Mouse (Mus musculus): ENCODE measurements around the gene Grap2.

GRCm38 (mm10) chr15:80567731-80568130 lies 4.7 kb upstream of the Grap2 start:
- TF ChIP-seq CTCF (IDR thresholded peaks at IDR 0.05; ENCODE audit: control insufficient read depth, insufficient read depth, insufficient read length) (no peak), MYOG (IDR thresholded peaks at IDR 0.05; ENCODE audit: control insufficient read depth, extremely low read depth, insufficient read length) (no peak), CEBPB (IDR thresholded peaks at IDR 0.05; ENCODE audit: low read depth) (no peak), MAX (IDR thresholded peaks at IDR 0.05) (no peak), MYOD1 (IDR thresholded peaks at IDR 0.05; ENCODE audit: control insufficient read depth, insufficient read length, low read depth) (no peak), USF1 (IDR thresholded peaks at IDR 0.05; ENCODE audit: low read depth) (no peak), FOSL1 (IDR thresholded peaks at IDR 0.05; ENCODE audit: insufficient read depth, low read length, poor library complexity, severe bottlenecking) (no peak)
